Mouse (Mus musculus): ENCODE data around the gene Rgs9. TPM values are rescaled to one million over a fixed set of nuclear protein-coding genes. Genes with fewer than 3 reads are reported as not detected.
"Not testable (repeated sequence)": the region's sequence is repeated elsewhere in the genome, so short reads cannot be mapped to it uniquely, and the experiment has no call there.

Gene Rgs9
- polyA plus RNA-seq, 1 experiment from 2014 or later = 9.7 TPM

DNA sequence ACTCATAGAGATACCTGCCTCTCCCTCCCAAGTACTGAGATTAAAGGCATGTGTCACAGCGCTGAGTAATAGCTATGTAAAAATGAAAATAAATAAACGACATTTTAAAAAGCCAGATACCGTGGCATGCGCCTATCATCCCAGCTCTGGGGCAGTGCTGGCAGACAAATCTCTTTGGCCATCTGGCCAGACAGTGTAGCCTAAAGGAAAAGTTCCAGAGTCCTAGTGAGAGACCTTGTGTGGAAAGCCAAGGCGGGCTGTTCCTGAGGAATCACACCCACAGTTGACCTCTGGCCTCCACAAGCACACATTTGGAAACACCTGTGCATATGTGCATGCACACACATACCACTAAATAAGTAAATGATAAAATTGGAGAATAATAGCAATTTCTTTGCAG, 22.0 kb upstream of the Rgs9 start:
- no peaks in the 10 kb centered on the region for H3K27me3 ChIP-seq (ENCODE audit: control insufficient read depth, insufficient read depth, low read length)
- ATAC-seq (ENCODE audit: low FRiP score, low TSS enrichment) (no peak), DNase-seq (no peak)
- WGBS = 80% methylated on average over 5 of the region's 5 CpGs
- no peaks in the 10 kb centered on the region for H3K36me3 ChIP-seq (ENCODE audit: control insufficient read depth, insufficient read depth, low read length)
- no peaks in the 10 kb centered on the region for H3K9me3 ChIP-seq (ENCODE audit: control insufficient read depth, low read length)
- H3K27ac ChIP-seq (replicated peaks; ENCODE audit: low read depth, low read length) = 0 out of 2 replicates have a peak overlapping the region, but pooled peaks have one; percentile 28
- no peak overlapping the region for H3K4me3 ChIP-seq (replicated peaks; ENCODE audit: low read depth, low read length)
- no peak overlapping the region for H3K9ac ChIP-seq (replicated peaks; ENCODE audit: low read length)
- no peak overlapping the region for H3K4me2 ChIP-seq (ENCODE audit: low read length)
- no peaks in the 10 kb centered on the region; the same call in 1 of the 2 replicates for H3K4me1 ChIP-seq (ENCODE audit: control insufficient read depth, insufficient read depth, low read length)

DNA sequence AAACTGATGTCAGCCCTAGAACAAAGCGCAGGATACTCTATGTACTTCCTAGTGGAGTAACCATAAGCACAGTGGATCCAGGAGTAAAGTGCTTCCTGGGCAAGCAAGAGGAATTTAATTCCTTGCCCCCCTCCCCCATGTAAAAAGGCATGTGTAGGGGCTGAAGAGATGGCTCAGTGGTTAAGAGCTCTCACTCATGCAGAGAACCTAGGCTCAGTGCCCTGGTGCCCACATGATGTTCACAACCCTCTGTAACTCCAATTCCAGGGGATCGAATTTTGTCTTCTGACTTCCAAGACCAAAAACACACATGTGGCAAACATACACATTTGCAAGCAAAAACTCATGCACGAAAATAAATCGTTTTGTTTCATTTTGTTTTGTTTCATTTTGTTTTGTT, 21.5 kb upstream of the Rgs9 start:
- no peak for ATAC-seq (ENCODE audit: low FRiP score, low TSS enrichment)
- Histone ChIP-seq H3K27ac (replicated peaks; ENCODE audit: low read depth, low read length) (no peak overlapping the region), H3K9me3 (ENCODE audit: control insufficient read depth, low read length) (no peaks in the 10 kb centered on the region), H3K4me2 (ENCODE audit: low read length) (no peak overlapping the region), H3K27me3 (ENCODE audit: control insufficient read depth, insufficient read depth, low read length) (no peaks in the 10 kb centered on the region), H3K4me3 (replicated peaks; ENCODE audit: low read depth, low read length) (no peak overlapping the region), H3K36me3 (ENCODE audit: control insufficient read depth, insufficient read depth, low read length) (no peaks in the 10 kb centered on the region), H3K9ac (replicated peaks; ENCODE audit: low read length) (no peak overlapping the region), H3K4me1 (ENCODE audit: control insufficient read depth, insufficient read depth, low read length) (no peaks in the 10 kb centered on the region; the same call in 1 of the 2 replicates)
- 92% methylated on average over 4 of the region's 4 CpGs for WGBS
- DNase-seq = no peak

DNA sequence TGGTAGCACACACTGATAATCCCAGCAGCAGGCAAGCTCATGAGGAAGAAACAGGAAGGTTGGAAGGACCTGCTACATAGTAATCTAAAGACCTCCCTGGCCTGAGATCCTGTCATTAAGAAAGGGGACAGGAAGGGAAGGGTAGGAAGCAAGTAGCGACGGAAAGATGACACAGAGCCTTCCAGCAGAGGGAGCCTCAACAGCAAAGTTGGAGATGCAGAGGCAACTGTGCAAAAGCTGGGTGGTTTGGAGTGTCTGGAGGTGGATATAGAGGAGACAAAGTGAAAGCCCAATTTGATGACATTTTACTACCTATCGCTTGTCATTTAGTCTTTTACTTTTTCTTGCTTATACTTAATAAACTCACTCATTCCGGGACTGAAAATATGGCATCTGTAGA, 19.0 kb upstream of the Rgs9 start:
- H3K4me3 ChIP-seq (replicated peaks; ENCODE audit: low read depth, low read length) = no peak overlapping the region
- H3K9ac ChIP-seq (replicated peaks; ENCODE audit: low read length) = no peak overlapping the region
- ATAC-seq (ENCODE audit: low FRiP score, low TSS enrichment) (no peak), DNase-seq (peak; percentile 55)
- peaks cover 4% of the 10 kb centered on the region; the same call in 1 of the 2 replicates for H3K4me1 ChIP-seq (ENCODE audit: control insufficient read depth, insufficient read depth, low read length)
- no peak overlapping the region for H3K4me2 ChIP-seq (ENCODE audit: low read length)
- H3K27ac ChIP-seq (replicated peaks; ENCODE audit: low read depth, low read length) = no peak overlapping the region
- WGBS = 39% methylated on average over 4 of the region's 4 CpGs
- no peaks in the 10 kb centered on the region for H3K27me3 ChIP-seq (ENCODE audit: control insufficient read depth, insufficient read depth, low read length)
- H3K36me3 ChIP-seq (ENCODE audit: control insufficient read depth, insufficient read depth, low read length) = no peaks in the 10 kb centered on the region
- H3K9me3 ChIP-seq (ENCODE audit: control insufficient read depth, low read length) = no peaks in the 10 kb centered on the region

DNA sequence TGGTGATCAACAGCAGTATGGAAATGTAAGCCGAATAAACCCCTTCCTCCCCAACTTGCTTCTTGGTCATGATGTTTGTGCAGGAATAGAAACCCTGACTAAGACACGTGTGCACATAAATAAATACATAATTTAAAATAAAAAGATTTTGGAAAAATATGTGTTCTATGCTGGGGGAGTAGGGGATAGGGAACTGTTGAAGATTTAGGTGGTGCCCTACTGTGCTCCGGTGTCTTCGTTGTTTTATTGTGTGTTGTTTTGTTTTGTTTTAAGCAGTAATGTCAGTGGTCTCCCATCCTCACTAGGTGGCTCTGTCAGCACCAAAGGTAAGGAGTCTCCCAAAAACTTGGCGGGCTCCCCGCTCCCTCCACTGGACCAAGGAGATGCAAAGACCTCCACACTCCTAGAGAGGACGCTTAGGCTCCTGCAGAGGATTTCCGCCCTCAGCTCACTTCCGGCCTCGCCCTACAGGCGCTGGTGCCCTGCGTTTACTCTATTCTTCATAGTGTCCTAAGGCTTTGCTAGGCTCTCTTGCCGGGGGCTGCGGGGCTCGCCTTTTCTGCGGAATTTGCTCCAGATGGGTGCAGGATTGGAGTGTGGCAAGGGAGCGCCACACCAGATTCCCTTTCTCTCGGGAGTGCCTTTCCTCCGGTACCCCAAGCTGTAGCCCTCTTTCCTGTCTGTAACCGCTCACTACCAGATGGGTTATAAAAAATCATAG, 14.1 kb upstream of the Rgs9 start:
- Histone ChIP-seq H3K4me3 (replicated peaks; ENCODE audit: low read depth, low read length) (peak overlapping the region; percentile 48), H3K4me2 (ENCODE audit: low read length) (peak overlapping the region; percentile 58), H3K9ac (replicated peaks; ENCODE audit: low read length) (peak overlapping the region; percentile 67), H3K4me1 (ENCODE audit: control insufficient read depth, insufficient read depth, low read length) (0 out of 2 replicates have a peak, but pooled peaks cover 4% of the 10 kb centered on the region), H3K27me3 (ENCODE audit: control insufficient read depth, insufficient read depth, low read length) (no peaks in the 10 kb centered on the region), H3K27ac (replicated peaks; ENCODE audit: low read depth, low read length) (peak overlapping the region; percentile 65), H3K9me3 (ENCODE audit: control insufficient read depth, low read length) (no peaks in the 10 kb centered on the region), H3K36me3 (ENCODE audit: control insufficient read depth, insufficient read depth, low read length) (no peaks in the 10 kb centered on the region)
- ATAC-seq (ENCODE audit: low FRiP score, low TSS enrichment) (peak; percentile 86), DNase-seq (peak; percentile 91)
- WGBS = 12% methylated on average over 20 of the region's 20 CpGs

DNA sequence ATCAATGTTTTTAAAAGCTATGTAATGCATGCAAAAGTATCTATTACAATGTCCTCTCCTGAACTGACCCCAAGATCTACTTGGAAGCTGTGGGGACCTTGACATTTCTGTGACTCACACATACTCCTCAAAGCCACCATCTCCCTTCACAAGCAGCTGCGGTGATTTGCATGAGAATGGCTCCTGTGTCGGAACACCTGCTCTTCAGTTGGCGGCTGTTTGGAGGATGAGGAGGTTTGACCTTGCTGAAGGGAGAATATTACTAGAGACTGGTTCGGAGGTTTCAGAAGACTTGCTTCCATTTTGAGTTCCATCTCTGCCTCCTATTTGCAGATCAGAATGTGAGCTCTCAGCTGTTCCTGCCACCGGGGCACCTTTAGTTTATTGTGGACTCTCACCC, 7.8 kb upstream of the Rgs9 start:
- DNase-seq (no peak), ATAC-seq (ENCODE audit: low FRiP score, low TSS enrichment) (no peak)
- no peaks in the 10 kb centered on the region for H3K4me1 ChIP-seq (ENCODE audit: control insufficient read depth, insufficient read depth, low read length)
- no peaks in the 10 kb centered on the region for H3K9me3 ChIP-seq (ENCODE audit: control insufficient read depth, low read length)
- no peak overlapping the region for H3K9ac ChIP-seq (replicated peaks; ENCODE audit: low read length)
- no peak overlapping the region for H3K4me2 ChIP-seq (ENCODE audit: low read length)
- H3K4me3 ChIP-seq (replicated peaks; ENCODE audit: low read depth, low read length) = no peak overlapping the region
- H3K27me3 ChIP-seq (ENCODE audit: control insufficient read depth, insufficient read depth, low read length) = no peaks in the 10 kb centered on the region
- H3K27ac ChIP-seq (replicated peaks; ENCODE audit: low read depth, low read length) = no peak overlapping the region
- H3K36me3 ChIP-seq (ENCODE audit: control insufficient read depth, insufficient read depth, low read length) = no peaks in the 10 kb centered on the region
- 70% methylated on average over 5 of the region's 5 CpGs for WGBS

DNA sequence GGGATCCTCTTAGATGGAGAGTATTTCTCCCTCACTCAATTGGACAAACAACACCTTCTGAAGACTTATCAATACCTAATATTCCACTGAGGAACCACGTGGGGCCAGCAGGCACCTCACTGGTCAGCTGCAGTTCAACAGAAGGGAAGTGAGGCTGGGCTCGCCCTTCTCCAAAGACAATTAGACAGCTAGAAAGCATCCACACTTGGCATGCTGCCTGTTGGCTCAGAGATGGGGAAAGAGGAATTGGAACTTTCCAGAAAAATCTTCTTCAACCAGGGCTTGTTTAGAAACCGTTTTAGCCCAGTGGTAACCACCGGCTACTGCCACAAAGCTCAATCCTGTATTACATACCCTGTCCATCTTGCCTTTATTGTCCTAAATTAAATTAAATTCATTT, 4.4 kb upstream of the Rgs9 start:
- H3K4me1 ChIP-seq (ENCODE audit: control insufficient read depth, insufficient read depth, low read length) = peaks cover 5% of the 10 kb centered on the region; the same call in 1 of the 2 replicates
- no peak overlapping the region for H3K9ac ChIP-seq (replicated peaks; ENCODE audit: low read length)
- no peak overlapping the region for H3K4me2 ChIP-seq (ENCODE audit: low read length)
- no peak for DNase-seq
- WGBS = 76% methylated on average over 4 of the region's 4 CpGs
- H3K9me3 ChIP-seq (ENCODE audit: control insufficient read depth, low read length) = no peaks in the 10 kb centered on the region
- ATAC-seq (ENCODE audit: low FRiP score, low TSS enrichment) = no peak
- no peaks in the 10 kb centered on the region for H3K27me3 ChIP-seq (ENCODE audit: control insufficient read depth, insufficient read depth, low read length)
- no peak overlapping the region for H3K27ac ChIP-seq (replicated peaks; ENCODE audit: low read depth, low read length)
- no peak overlapping the region for H3K4me3 ChIP-seq (replicated peaks; ENCODE audit: low read depth, low read length)
- H3K36me3 ChIP-seq (ENCODE audit: control insufficient read depth, insufficient read depth, low read length) = no peaks in the 10 kb centered on the region

DNA sequence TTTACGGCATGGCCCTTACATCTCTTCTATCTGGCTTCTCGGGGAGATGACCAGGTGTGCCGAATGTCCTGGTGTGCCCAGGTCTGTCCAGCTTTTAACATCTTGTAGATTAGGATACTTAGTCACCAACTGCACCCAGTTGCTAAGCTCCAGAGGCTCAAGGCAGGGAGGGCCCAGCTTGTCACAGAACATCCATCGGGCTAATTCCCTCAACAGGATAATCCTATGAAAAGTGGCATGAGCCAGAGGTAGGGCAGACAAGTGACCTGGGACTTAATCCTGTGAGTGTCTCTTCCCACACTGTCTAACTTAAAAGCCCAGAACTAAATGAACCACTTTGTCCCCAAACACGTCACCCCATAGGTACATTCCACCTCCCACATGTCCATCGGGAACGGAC, 898 bp downstream of the Rgs9 start:
- H3K27ac ChIP-seq (replicated peaks; ENCODE audit: low read depth, low read length) = no peak overlapping the region
- ATAC-seq (ENCODE audit: low FRiP score, low TSS enrichment) (no peak), DNase-seq (peak; percentile 26)
- peak overlapping the region; percentile 48 for H3K4me3 ChIP-seq (replicated peaks; ENCODE audit: low read depth, low read length)
- H3K36me3 ChIP-seq (ENCODE audit: control insufficient read depth, insufficient read depth, low read length) = no peaks in the 10 kb centered on the region
- WGBS = 56% methylated on average over 7 of the region's 7 CpGs
- H3K9ac ChIP-seq (replicated peaks; ENCODE audit: low read length) = peak overlapping the region; percentile 64; the same call in 1 of the 2 replicates
- peak overlapping the region; percentile 92 for H3K4me2 ChIP-seq (ENCODE audit: low read length)
- no peaks in the 10 kb centered on the region for H3K9me3 ChIP-seq (ENCODE audit: control insufficient read depth, low read length)
- H3K4me1 ChIP-seq (ENCODE audit: control insufficient read depth, insufficient read depth, low read length) = peaks cover 14% of the 10 kb centered on the region; the same call in 1 of the 2 replicates
- no peaks in the 10 kb centered on the region for H3K27me3 ChIP-seq (ENCODE audit: control insufficient read depth, insufficient read depth, low read length)

DNA sequence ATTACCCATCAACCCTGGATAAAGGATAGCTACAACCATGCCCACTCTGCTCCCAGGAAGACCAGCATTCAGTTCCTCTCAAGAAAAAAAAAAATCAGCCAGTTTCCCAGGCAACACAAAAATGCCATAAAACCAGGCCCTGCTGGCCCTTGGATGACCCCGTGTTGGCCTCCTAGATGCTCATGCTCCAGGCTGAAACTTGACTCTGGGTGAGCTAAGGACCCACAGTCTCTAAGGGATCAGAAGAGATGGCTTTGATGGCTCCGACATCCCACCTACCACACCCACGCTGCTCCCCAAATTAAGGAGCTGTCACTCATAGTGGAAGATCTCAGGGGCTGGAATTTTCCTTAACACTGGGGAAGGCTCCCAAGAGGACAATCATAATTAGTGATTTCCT, 5.9 kb downstream of the Rgs9 start:
- DNase-seq = no peak
- 81% methylated on average over 3 of the region's 3 CpGs for WGBS
- H3K27me3 ChIP-seq (ENCODE audit: control insufficient read depth, insufficient read depth, low read length) = no peaks in the 10 kb centered on the region

DNA sequence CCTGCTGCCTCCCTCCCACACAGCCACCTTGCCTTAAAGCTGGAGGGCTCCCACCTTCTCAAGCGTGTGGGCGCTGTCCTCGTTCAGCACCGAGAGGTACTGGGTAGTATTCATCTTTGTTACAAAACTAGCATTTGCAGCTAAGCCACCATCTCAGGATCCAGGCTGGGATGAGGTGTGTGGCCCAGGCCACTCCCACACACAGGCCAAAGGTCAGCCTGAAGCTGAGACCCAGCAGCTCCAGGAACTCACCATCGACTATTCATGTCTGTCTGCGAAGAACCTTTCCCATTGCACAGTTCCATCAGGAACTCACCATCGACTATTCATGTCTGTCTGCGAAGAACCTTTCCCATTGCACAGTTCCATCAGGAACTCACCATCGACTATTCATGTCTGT, 8.6 kb downstream of the Rgs9 start:
- H3K4me1 ChIP-seq (ENCODE audit: control insufficient read depth, insufficient read depth, low read length); H3K9ac ChIP-seq (replicated peaks; ENCODE audit: low read length); H3K36me3 ChIP-seq (ENCODE audit: control insufficient read depth, insufficient read depth, low read length); H3K4me2 ChIP-seq (ENCODE audit: low read length); H3K27ac ChIP-seq (replicated peaks; ENCODE audit: low read depth, low read length); ATAC-seq (ENCODE audit: low FRiP score, low TSS enrichment); H3K9me3 ChIP-seq (ENCODE audit: control insufficient read depth, low read length); H3K4me3 ChIP-seq (replicated peaks; ENCODE audit: low read depth, low read length); H3K27me3 ChIP-seq (ENCODE audit: control insufficient read depth, insufficient read depth, low read length); DNase-seq: not testable (repeated sequence)
- WGBS = 94% methylated on average over 9 of the region's 9 CpGs

More for the DNA sequence above, 5.9 kb downstream of the Rgs9 start:
- Histone ChIP-seq H3K4me3 (replicated peaks; ENCODE audit: low read depth, low read length) (no peak overlapping the region), H3K4me1 (ENCODE audit: control insufficient read depth, insufficient read depth, low read length) (peaks cover 6% of the 10 kb centered on the region; the same call in 1 of the 2 replicates), H3K4me2 (ENCODE audit: low read length) (no peak overlapping the region), H3K9me3 (ENCODE audit: control insufficient read depth, low read length) (no peaks in the 10 kb centered on the region), H3K36me3 (ENCODE audit: control insufficient read depth, insufficient read depth, low read length) (no peaks in the 10 kb centered on the region), H3K27ac (replicated peaks; ENCODE audit: low read depth, low read length) (no peak overlapping the region), H3K9ac (replicated peaks; ENCODE audit: low read length) (no peak overlapping the region)
- ATAC-seq (ENCODE audit: low FRiP score, low TSS enrichment) = no peak

All from midbrain, embryonic 14.5 days (tissue).